Mouse (Mus musculus) spleen, adult 18-20 months (tissue): ENCODE measurements around the gene Pdzrn3.

Experiments
- DNase-seq, 2 experiments: peaks; one replicate each; pipeline ENCODE4 v3.0.0; 2022; ENCODE audit warnings: mixed read lengths in 2 of 2

Pdzrn3 gene

GRCm38 (mm10) chr6:101366809-101367602 lies 10.7 kb downstream of the Pdzrn3 start:
- no peak for DNase-seq

GRCm38 (mm10) chr6:101365795-101366194 lies 11.9 kb downstream of the Pdzrn3 start:
- no peak for DNase-seq

DNA sequence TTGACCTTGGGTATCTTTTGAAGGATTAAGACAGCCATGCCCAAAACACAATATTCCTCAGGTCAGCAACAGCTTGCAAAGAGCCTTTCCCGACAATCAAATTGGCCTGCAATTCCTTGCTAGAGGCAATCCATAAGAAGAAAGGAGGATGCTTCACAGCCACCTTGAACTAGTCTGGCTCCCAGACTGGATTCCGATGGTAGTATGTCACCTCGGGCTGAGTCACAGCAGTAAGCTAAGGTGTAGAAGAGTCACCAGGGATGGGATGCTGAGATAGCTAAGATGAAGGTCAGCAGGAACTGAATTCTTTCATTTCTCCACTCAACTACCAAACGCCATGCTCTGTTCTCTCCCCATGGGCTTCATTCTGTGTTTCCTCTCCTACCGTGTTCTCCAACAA lies 13.8 kb downstream of the Pdzrn3 start:
- DNase-seq: no peak

DNA sequence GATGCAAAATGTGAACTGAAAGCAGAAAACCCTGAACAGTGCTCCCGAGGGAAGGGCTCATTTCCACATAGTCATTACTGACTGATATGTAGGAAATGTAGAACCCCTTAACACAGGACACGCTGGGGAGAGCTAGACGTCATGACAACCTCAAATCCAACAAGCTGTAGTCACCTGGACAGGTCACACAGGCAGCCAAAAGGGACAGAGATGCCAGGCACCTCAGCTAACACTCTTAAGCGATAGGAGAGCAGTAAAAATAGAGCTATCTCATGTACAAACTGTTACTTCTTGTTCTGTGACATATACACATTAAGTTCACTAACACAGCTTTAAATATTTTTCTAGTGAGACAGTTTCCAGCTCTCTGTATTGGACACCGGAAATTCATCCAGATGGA lies 15.0 kb downstream of the Pdzrn3 start:
- DNase-seq: no peak

DNA sequence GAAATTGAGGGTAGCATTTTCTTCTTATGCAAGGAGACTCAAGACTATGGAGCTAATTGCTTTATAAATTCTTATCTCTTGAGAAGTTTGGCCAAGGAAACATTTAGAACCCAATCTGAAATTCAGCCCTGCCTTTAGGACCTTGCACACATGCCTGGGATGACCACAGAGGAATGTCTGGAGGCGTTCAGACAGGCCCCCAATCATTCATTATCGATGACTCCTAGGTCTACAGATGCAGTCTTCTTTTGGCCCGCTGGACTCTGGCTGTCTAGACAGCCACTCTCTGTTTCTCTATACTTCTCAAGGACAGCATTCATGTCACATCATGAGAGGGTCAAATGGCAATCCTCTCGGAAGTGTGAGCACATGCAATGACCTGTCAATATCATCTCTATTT lies 15.4 kb downstream of the Pdzrn3 start:
- no peak for DNase-seq

DNA sequence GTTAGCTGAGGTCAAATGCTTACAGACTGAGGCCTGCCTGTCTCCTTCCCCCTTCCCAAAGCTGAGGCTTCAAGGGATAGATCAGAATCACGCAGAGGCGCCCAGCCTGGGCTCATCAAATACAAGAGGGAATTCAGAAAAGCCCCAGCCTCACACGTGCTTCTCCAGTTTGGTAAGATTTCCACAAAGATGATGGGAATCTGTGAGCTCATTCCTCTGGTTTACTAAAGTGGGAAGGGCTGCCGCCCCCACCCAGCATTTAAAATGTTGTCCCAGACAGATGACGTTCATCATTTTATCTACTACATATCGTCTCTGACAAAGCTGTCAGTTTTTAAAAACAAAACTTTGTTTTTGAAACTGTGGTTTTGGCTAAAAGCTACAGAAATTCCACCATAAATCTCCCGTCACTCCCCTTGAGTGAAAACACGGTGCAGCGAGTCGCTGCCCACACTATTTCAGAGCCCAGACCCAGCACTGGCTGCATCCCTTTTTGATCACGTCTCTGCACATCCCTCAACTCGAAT lies 17.4 kb downstream of the Pdzrn3 start:
- no peak for DNase-seq

- DNase-seq: no peak
These were observed 18.1 kb downstream of the Pdzrn3 start for GRCm38 (mm10) chr6:101359646-101360045.

DNA sequence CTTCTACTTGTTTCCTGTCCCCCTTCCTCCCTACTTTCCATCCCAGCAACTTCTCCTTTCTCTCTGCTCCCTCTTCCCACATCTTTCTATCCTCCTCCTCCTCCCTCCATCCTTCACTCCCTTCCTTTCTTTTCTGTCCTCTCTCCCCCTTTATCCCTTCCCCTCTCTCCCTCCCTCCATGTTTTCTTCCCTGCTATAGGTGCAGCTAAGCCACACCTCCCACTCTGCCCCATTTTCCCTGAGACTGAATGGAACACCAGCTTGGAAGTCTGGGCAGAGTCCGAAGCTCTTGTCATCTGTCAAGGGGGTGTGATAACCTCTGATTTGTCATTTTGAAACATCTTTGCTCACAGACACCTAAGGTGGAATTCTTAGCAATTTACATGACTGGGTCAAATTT lies 22.8 kb downstream of the Pdzrn3 start:
- DNase-seq: no peak

DNA sequence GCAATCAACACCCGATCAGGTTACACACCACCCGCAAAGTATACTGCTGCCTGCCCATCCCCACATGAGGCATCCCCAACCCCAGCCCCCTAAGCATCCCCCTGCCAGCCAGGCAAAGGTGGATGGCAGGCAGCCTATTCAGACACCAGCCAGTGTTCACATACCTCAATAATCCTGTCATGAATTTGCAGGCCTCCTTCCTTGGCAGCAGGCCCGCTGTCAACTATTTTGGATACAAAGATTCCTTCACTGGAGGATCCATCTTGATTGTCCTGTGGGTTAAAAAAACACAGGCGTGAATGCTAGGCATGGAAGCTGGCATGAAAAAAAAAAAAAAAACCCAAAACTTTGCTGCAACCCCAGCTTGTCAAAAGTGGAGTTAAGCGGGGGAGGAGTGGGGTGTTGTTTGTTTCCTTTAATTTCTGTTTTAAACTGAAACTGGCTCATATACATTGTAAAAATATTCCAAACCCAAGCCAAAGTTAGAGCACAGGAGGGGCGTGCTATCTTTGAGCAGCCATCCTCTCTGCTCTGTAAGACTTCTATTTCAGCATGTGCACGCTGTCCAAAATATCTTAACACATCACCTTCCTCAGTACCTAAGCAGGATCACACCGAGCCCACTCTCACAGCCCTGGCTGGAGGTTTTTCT lies 23.3 kb downstream of the Pdzrn3 start:
- DNase-seq: no peak

GRCm38 (mm10) chr6:101353701-101354100 lies 24.0 kb downstream of the Pdzrn3 start:
- no peak for DNase-seq

- DNase-seq: no peak
These were observed 25.1 kb downstream of the Pdzrn3 start for GRCm38 (mm10) chr6:101352626-101353025.

DNA sequence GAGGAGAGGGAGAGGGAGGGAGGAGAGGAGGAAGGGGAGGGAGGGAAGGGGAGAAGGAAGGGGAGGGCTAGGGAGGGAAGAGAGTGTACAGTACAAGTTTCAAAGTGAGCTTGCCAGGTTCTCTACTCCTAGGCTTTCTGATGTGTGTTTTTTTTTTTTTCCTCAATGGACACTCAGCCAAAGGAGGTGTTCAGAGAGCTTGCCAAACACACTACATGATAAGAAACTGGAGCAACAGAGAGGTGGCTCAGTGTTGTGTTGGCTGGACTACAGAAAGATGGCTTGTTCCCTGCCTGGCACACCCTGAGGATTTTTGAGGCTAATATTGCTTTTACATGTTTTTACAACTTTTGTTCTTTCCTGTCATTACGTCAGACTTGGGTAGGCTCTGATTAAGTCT lies 26.6 kb downstream of the Pdzrn3 start:
- no peak for DNase-seq

GRCm38 (mm10) chr6:101350414-101350973 lies 27.2 kb downstream of the Pdzrn3 start:
- DNase-seq: no peak

GRCm38 (mm10) chr6:101348496-101348895 lies 29.2 kb downstream of the Pdzrn3 start:
- no peak for DNase-seq

- no peak for DNase-seq
These were observed 37.6 kb downstream of the Pdzrn3 start for GRCm38 (mm10) chr6:101340051-101340450.

DNA sequence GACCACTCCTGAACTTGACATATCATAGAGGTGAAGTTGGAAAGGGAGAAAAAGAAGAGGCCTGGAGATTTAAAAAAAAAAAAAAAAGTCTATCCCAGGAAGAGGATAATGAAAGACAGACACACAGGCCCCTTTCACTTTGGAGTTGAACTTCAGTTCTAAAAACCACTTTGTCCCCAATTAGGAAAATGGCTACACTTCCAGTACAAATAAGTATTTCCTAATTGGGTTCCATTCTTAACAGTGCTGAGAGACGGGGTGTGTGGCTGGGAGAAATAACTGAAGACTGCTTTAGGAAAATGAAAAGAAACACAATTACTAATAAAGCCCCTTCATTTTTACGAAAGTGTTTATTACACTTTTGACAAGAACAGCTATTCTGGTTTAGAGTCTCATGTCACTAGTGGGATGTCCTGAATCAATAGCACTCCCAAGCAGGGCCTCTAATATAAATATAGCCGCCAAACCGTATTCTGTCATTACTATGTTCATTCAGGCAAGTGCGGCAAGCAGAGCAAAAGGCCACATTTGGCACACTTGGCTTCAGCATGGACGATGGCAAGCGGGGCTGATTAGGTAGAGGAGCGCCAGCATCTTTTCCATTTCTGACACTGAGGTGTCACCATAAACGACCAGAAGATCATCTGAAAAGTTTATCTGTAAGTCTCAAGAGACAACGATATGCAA lies 39.7 kb downstream of the Pdzrn3 start:
- DNase-seq: no peak

- DNase-seq: no peak
These were observed 41.0 kb downstream of the Pdzrn3 start for GRCm38 (mm10) chr6:101336660-101337059.

DNA sequence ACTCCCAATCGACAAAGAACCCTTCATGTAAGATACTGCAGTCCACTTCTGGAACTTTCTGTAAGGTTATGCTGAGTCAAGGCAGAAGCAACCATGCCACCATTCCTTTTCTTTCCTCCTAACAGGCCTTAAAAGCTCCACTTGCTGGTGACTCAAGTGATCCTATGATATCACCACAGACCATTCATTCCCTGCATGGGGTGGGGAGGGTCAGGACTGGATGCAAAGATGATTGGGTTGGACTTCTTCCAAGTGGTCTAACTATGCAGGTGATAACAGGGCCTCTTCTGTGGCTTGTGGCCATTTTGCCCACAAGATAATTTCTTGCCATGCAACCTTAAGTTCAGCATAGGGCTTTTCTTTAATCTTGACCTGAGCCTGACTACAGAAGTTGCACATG lies 42.0 kb downstream of the Pdzrn3 start:
- no peak for DNase-seq

DNA sequence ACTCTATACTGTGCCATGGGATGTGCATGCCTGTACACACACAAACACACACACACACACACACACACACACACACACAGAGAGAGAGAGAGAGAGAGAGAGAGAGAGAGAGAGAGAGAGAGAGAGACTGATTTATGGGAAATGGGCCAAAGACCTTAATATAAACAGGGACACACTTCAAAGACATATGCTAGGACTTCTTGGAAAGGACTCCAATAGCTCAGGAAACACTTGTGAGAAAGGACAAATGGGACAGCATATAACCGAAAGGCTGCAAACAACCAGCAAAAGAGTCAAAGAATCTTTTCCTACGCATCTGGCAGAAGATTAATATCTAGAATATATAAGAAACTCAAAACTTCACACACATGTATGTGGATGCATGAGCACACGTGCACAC lies 43.2 kb downstream of the Pdzrn3 start:
- DNase-seq: no peak

DNA sequence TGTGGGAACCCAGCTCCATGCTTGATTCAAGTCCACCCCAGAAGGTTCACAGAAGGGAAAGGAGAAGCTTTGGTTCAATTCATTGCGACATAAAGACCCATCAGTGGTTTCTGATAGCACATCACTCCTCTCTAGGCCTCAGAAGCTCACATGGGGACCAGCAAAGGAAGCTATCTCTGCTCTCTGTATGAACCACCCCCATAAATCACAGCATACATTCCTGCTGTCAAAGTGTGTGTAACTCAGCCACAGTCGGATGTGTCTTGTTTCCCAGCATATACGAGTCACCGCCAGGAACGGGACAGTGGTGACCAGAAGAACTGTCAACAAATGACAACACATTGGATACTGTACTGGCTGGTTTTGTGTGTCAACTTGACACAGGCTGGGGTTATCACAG lies 47.3 kb downstream of the Pdzrn3 start:
- DNase-seq: no peak

- DNase-seq: no peak
These were observed 48.2 kb downstream of the Pdzrn3 start for GRCm38 (mm10) chr6:101329499-101329898.

DNA sequence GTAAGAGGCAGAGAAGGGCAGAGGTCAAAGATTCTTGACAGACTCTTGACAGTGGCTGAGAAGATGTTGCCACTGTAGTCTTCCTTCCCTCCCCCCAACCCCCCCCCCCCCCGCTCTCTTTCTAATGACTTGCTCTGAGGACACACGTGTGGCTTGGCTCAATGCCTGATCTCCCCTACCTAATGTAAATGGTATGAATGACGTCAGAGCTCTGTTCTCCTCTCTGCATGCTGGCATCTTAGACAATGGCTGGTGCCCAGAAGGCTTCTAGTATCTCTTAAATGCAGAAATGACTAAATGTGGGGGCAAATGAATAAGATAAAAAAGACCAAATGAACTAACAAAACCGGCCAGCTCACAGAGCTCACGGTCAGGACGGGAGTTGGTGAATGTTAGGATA lies 49.2 kb downstream of the Pdzrn3 start:
- DNase-seq: no peak

- DNase-seq: no peak
These were observed 50.0 kb downstream of the Pdzrn3 start for GRCm38 (mm10) chr6:101327741-101328140.
